Mouse (Mus musculus): Measurements from ENCODE around the gene Zfp185.

- TF ChIP-seq TAL1 (conservative IDR thresholded peaks at IDR 0.05; ENCODE audit: low read depth, low read length) (no peak), CTCF (IDR thresholded peaks at IDR 0.05; ENCODE audit: low read depth, low read length) (no peak), GATA1 (IDR thresholded peaks at IDR 0.05; ENCODE audit: borderline replicate concordance, low read length) (no peak), POLR2AphosphoS5 (IDR thresholded peaks at IDR 0.05; ENCODE audit: insufficient replicate concordance, low read depth, low read length) (no peak)
Observed at GRCm38 (mm10) chrX:73061528-73061927, 74.4 kb downstream of the Zfp185 start.
